Mouse (Mus musculus): ENCODE measurements around the gene Dalrd3.

DNA sequence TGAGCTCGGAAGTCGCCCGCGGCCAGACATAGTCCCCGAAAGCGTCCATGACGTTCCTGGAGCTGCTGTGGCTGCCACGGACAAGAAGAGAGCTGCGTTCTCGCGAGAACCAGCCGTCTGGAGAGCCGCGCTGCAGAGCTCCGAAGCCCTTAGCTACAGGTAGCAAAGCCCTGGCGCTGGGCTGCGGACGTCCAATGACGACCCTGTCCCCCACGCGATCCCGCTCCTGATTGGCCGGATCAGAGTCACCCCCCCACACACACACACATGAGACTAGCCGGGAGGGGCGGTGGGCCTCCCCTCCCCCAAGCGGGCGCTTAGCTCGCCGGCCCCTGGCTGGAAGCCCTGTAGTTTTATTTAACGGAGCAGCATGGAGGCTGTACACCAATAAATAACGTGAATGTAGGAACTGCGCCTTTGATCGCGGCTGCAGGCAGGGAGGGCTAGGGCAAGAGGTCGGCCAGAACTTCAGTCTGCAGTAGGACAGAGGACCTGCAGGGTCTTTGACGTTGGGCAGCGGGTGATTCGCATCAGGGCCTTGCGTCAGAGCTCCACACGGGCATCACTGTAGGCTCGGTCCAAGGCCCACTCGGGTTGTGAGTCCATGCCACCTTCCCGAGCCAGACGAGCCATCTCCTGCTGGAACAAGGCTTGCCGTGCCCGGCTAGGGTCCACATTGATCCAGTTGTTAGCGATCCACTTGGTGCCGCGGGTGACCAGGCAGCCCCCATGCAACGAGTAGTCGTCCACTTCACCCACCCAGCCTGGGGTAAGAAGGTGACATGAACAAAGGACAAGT is 9.1 kb downstream of the Dalrd3 start, which contains the start of gene Wdr6:
- TF ChIP-seq ZMIZ1 (IDR thresholded peaks at IDR 0.05; ENCODE audit: low read depth, low read length): peak; percentile 76
- no peak for TF ChIP-seq GATA1 (IDR thresholded peaks at IDR 0.05; ENCODE audit: low read depth, low read length)
- no peak for TF ChIP-seq CTCF (IDR thresholded peaks at IDR 0.05 in 2 of 3, conservative IDR thresholded peaks at IDR 0.05 in 1 of 3; ENCODE audit: control insufficient read depth in 1 of 3, insufficient read depth in 1 of 3, low read depth in 2 of 3, low read length in 3 of 3, poor library complexity in 1 of 3, severe bottlenecking in 1 of 3)
- peak; percentile 88; the same call in 1 of the 2 replicates for TF ChIP-seq POLR2AphosphoS2 (IDR thresholded peaks at IDR 0.05; ENCODE audit: low read length)
- TF ChIP-seq JUND (IDR thresholded peaks at IDR 0.05; ENCODE audit: low read depth, low read length): no peak
- TF ChIP-seq ZC3H11A (IDR thresholded peaks at IDR 0.05; ENCODE audit: low read depth, low read length): no peak
